Mouse (Mus musculus) erythroblast, adult 5-6 weeks (primary cell): Measurements from ENCODE around the gene Cd82. TPM values are rescaled to one million over a fixed set of nuclear protein-coding genes. Genes with fewer than 3 reads are reported as not detected.

Experiments used
- ATAC-seq: replicated peaks from 2 replicates; pipeline ENCODE4 v1.8.0; 2016; ENCODE audit warnings: moderate number of reproducible peaks, mild to moderate bottlenecking, moderate TSS enrichment, inconsistent platforms; ENCODE audit not compliant: poor library complexity, low FRiP score, severe bottlenecking
- total RNA-seq, 2 experiments: library from RNA; stranded (forward) in 1 of 2; stranded (reverse) in 1 of 2; fragments of 150-400 nt in 1 of 2; fragments of 200-764, 138-1000 nt in 1 of 2; gene quantifications; 2 replicates each; pipeline versions ENCODE4 v1.2.3 to v1.2.4; 2015 to 2017; ENCODE audit warnings: low replicate concordance in 2 of 2

Cd82 gene
- total RNA-seq, 2 experiments from 2014 or later: 99.9 to 158 TPM

DNA sequence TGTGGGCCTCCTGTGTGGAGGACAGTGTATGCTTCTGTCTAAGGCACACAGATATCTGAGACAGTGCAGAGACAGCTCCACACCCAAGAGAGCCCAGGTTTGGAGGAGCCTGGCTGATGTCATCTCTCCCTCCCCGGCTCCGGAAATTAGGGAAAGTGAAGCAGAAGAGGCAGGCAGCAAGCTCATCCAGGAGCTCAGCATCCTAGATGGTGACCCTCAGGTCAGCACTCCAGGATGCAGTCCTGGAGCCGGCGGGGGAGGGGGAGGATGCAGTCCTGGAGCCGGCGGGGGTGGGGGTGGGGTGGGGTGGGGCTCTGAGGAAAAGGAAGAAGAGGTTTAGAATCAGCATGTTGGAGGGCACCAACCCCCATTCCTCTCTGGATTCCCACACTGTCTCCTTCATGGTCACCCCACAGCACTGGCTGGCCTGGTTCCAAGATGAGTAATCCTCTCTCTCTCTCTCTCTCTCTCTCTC lies 90.8 kb downstream of the Cd82 start:
- ATAC-seq: no peak

Other genes starting within 250 kb of the Cd82 start
- not detected in 2 replicates for gene Tspan18, start 128.6 kb downstream of the Cd82 start, total RNA-seq (2015; ENCODE audit: low replicate concordance)
- not detected in 2 replicates for gene Tspan18, start 128.6 kb downstream of the Cd82 start, total RNA-seq (2017; ENCODE audit: low replicate concordance)
- gene Gm10803, start 97.4 kb upstream of the Cd82 start, total RNA-seq (2015; ENCODE audit: low replicate concordance): not detected in 2 replicates
- 0.17 TPM in 1 of 2 replicates, not detected in the other for gene Gm10803, start 97.4 kb upstream of the Cd82 start, total RNA-seq (2017; ENCODE audit: low replicate concordance)
- gene Alx4, start 179.2 kb upstream of the Cd82 start, total RNA-seq (2015; ENCODE audit: low replicate concordance): not detected in 2 replicates
- not detected in 2 replicates for gene Alx4, start 179.2 kb upstream of the Cd82 start, total RNA-seq (2017; ENCODE audit: low replicate concordance)